Mouse (Mus musculus) monocyte, adult 5-6 weeks (primary cell): ENCODE results near the gene Cog6. TPM values are rescaled to one million over a fixed set of nuclear protein-coding genes. Genes with fewer than 3 reads are reported as not detected.
A peak's percentile ranks its signal among the peaks of the same experiment; 100 is the strongest.

Source experiments
- ATAC-seq: fragments of 153-309, 156-312 bp; replicated peaks from 2 replicates; pipeline ENCODE4 v1.8.0; 2017; ENCODE audit warnings: mild to moderate bottlenecking; ENCODE audit not compliant: low TSS enrichment, insufficient number of reproducible peaks, severe bottlenecking, poor library complexity, low FRiP score
- total RNA-seq: library from RNA; stranded (forward); fragments of 200-1000, 200-491, 200-594 nt; gene quantifications from 3 replicates; pipeline ENCODE4 v1.2.3, GENCODE M21; 2017

Cog6 gene
- total RNA-seq, 1 experiment from 2014 or later, result 34.8 TPM

- ATAC-seq, result peak; percentile 55
These were observed 42.1 kb downstream of the Cog6 start for GRCm38 (mm10) chr3:52974674-52975556.

- ATAC-seq, result peak; percentile 36; the same call in 1 of the 2 replicates
These were observed 44.1 kb downstream of the Cog6 start for GRCm38 (mm10) chr3:52972916-52973315.

GRCm38 (mm10) chr3:52967046-52967445, 50.0 kb downstream of the Cog6 start:
- no peak for ATAC-seq

- ATAC-seq, result no peak
These were observed 52.8 kb downstream of the Cog6 start for GRCm38 (mm10) chr3:52964206-52964605.

GRCm38 (mm10) chr3:52963441-52963840, 53.6 kb downstream of the Cog6 start:
- no peak for ATAC-seq

GRCm38 (mm10) chr3:52962391-52962790, 54.6 kb downstream of the Cog6 start:
- ATAC-seq, result no peak

GRCm38 (mm10) chr3:52961661-52962060, 55.4 kb downstream of the Cog6 start:
- ATAC-seq, result no peak

- no peak for ATAC-seq
These were observed 56.1 kb downstream of the Cog6 start for GRCm38 (mm10) chr3:52960951-52961350.

GRCm38 (mm10) chr3:52958444-52959120, 58.5 kb downstream of the Cog6 start:
- no peak for ATAC-seq

- ATAC-seq, result no peak
These were observed 59.2 kb downstream of the Cog6 start for GRCm38 (mm10) chr3:52957861-52958260.

- no peak for ATAC-seq
These were observed 60.8 kb downstream of the Cog6 start for GRCm38 (mm10) chr3:52956236-52956635.

- ATAC-seq, result no peak
These were observed 61.5 kb downstream of the Cog6 start for GRCm38 (mm10) chr3:52955481-52956019.

- peak; percentile 43; the same call in 1 of the 2 replicates for ATAC-seq
These were observed 62.4 kb downstream of the Cog6 start for GRCm38 (mm10) chr3:52954656-52955055.

GRCm38 (mm10) chr3:52953831-52954230, 63.2 kb downstream of the Cog6 start:
- ATAC-seq, result no peak

GRCm38 (mm10) chr3:52948824-52949223, 68.2 kb downstream of the Cog6 start:
- ATAC-seq, result no peak

- ATAC-seq, result no peak
These were observed 69.6 kb downstream of the Cog6 start for GRCm38 (mm10) chr3:52947444-52947843.

GRCm38 (mm10) chr3:52940832-52941468, 76.1 kb downstream of the Cog6 start:
- no peak for ATAC-seq

GRCm38 (mm10) chr3:52938398-52938797, 78.6 kb downstream of the Cog6 start:
- ATAC-seq, result no peak

- ATAC-seq, result no peak
These were observed 79.2 kb downstream of the Cog6 start for GRCm38 (mm10) chr3:52937739-52938306.
